Mouse (Mus musculus): Measurements from ENCODE around the gene 1700018B08Rik. TPM values are rescaled to one million over a fixed set of nuclear protein-coding genes. Genes with fewer than 3 reads are reported as not detected.

Gene 1700018B08Rik
- polyA plus RNA-seq, 1 experiment from 2014 or later: not detected

GRCm38 (mm10) chr8:121568321-121568720, 24.2 kb upstream of the 1700018B08Rik start:
- Histone ChIP-seq H3K27ac (ENCODE audit: low read length) (no peak overlapping the region), H3K4me1 (ENCODE audit: insufficient read depth, low read length) (0 out of 2 replicates have a peak, but pooled peaks cover 5% of the 10 kb centered on the region), H3K4me3 (ENCODE audit: low read length) (no peak overlapping the region), H3K4me2 (replicated peaks; ENCODE audit: low read depth, low read length) (no peak overlapping the region), H3K36me3 (ENCODE audit: insufficient read depth, low read length) (no peaks in the 10 kb centered on the region), H3K9ac (replicated peaks; ENCODE audit: low read length) (no peak overlapping the region), H3K9me3 (ENCODE audit: low read length) (no peaks in the 10 kb centered on the region), H3K27me3 (ENCODE audit: insufficient read depth, low read length) (no peaks in the 10 kb centered on the region)
- no peak for ATAC-seq (ENCODE audit: low FRiP score, low TSS enrichment)
- 62% methylated on average over 6 of the region's 6 CpGs for WGBS

GRCm38 (mm10) chr8:121563701-121564100, 19.6 kb upstream of the 1700018B08Rik start:
- Histone ChIP-seq H3K4me1 (ENCODE audit: insufficient read depth, low read length) (0 out of 2 replicates have a peak, but pooled peaks cover 5% of the 10 kb centered on the region), H3K36me3 (ENCODE audit: insufficient read depth, low read length) (peaks cover 8% of the 10 kb centered on the region), H3K9ac (replicated peaks; ENCODE audit: low read length) (no peak overlapping the region), H3K4me3 (ENCODE audit: low read length) (no peak overlapping the region), H3K9me3 (ENCODE audit: low read length) (no peaks in the 10 kb centered on the region), H3K4me2 (replicated peaks; ENCODE audit: low read depth, low read length) (no peak overlapping the region), H3K27me3 (ENCODE audit: insufficient read depth, low read length) (no peaks in the 10 kb centered on the region), H3K27ac (ENCODE audit: low read length) (no peak overlapping the region)
- no peak for ATAC-seq (ENCODE audit: low FRiP score, low TSS enrichment)
- WGBS: 76% methylated on average over 6 of the region's 6 CpGs

GRCm38 (mm10) chr8:121562941-121563351, 18.8 kb upstream of the 1700018B08Rik start:
- ATAC-seq (ENCODE audit: low FRiP score, low TSS enrichment): 0 out of 2 replicates have a peak, but pooled peaks have one; percentile 33
- H3K9ac ChIP-seq (replicated peaks; ENCODE audit: low read length): no peak overlapping the region
- no peaks in the 10 kb centered on the region for H3K27me3 ChIP-seq (ENCODE audit: insufficient read depth, low read length)
- H3K36me3 ChIP-seq (ENCODE audit: insufficient read depth, low read length): peaks cover 11% of the 10 kb centered on the region
- H3K4me2 ChIP-seq (replicated peaks; ENCODE audit: low read depth, low read length): no peak overlapping the region
- no peak overlapping the region for H3K27ac ChIP-seq (ENCODE audit: low read length)
- WGBS: 69% methylated on average over 9 of the region's 9 CpGs
- H3K9me3 ChIP-seq (ENCODE audit: low read length): no peaks in the 10 kb centered on the region
- 0 out of 2 replicates have a peak, but pooled peaks cover 5% of the 10 kb centered on the region for H3K4me1 ChIP-seq (ENCODE audit: insufficient read depth, low read length)
- H3K4me3 ChIP-seq (ENCODE audit: low read length): no peak overlapping the region

GRCm38 (mm10) chr8:121561636-121562345, 17.7 kb upstream of the 1700018B08Rik start:
- 78% methylated on average over 16 of the region's 16 CpGs for WGBS
- no peak for ATAC-seq (ENCODE audit: low FRiP score, low TSS enrichment)
- no peaks in the 10 kb centered on the region for H3K9me3 ChIP-seq (ENCODE audit: low read length)

GRCm38 (mm10) chr8:121560432-121561100, 16.4 kb upstream of the 1700018B08Rik start:
- Histone ChIP-seq H3K4me3 (ENCODE audit: low read length) (no peak overlapping the region), H3K9ac (replicated peaks; ENCODE audit: low read length) (no peak overlapping the region), H3K27me3 (ENCODE audit: insufficient read depth, low read length) (no peaks in the 10 kb centered on the region), H3K27ac (ENCODE audit: low read length) (no peak overlapping the region), H3K4me2 (replicated peaks; ENCODE audit: low read depth, low read length) (no peak overlapping the region), H3K36me3 (ENCODE audit: insufficient read depth, low read length) (peaks cover 11% of the 10 kb centered on the region), H3K9me3 (ENCODE audit: low read length) (no peaks in the 10 kb centered on the region), H3K4me1 (ENCODE audit: insufficient read depth, low read length) (no peaks in the 10 kb centered on the region)
- no peak for ATAC-seq (ENCODE audit: low FRiP score, low TSS enrichment)
- WGBS: 92% methylated on average over 7 of the region's 7 CpGs

More at GRCm38 (mm10) chr8:121561636-121562345, 17.7 kb upstream of the 1700018B08Rik start:
- Histone ChIP-seq H3K4me1 (ENCODE audit: insufficient read depth, low read length) (0 out of 2 replicates have a peak, but pooled peaks cover 5% of the 10 kb centered on the region), H3K4me3 (ENCODE audit: low read length) (no peak overlapping the region), H3K9ac (replicated peaks; ENCODE audit: low read length) (no peak overlapping the region), H3K27me3 (ENCODE audit: insufficient read depth, low read length) (no peaks in the 10 kb centered on the region), H3K4me2 (replicated peaks; ENCODE audit: low read depth, low read length) (no peak overlapping the region), H3K27ac (ENCODE audit: low read length) (no peak overlapping the region), H3K36me3 (ENCODE audit: insufficient read depth, low read length) (peaks cover 11% of the 10 kb centered on the region)

- Histone ChIP-seq H3K9ac (replicated peaks; ENCODE audit: low read length) (no peak overlapping the region), H3K27ac (ENCODE audit: low read length) (no peak overlapping the region), H3K36me3 (ENCODE audit: insufficient read depth, low read length) (peaks cover 16% of the 10 kb centered on the region), H3K4me1 (ENCODE audit: insufficient read depth, low read length) (no peaks in the 10 kb centered on the region), H3K27me3 (ENCODE audit: insufficient read depth, low read length) (no peaks in the 10 kb centered on the region), H3K4me2 (replicated peaks; ENCODE audit: low read depth, low read length) (no peak overlapping the region), H3K9me3 (ENCODE audit: low read length) (no peaks in the 10 kb centered on the region), H3K4me3 (ENCODE audit: low read length) (no peak overlapping the region)
- no peak for ATAC-seq (ENCODE audit: low FRiP score, low TSS enrichment)
- WGBS: 92% methylated on average over 12 of the region's 12 CpGs
Observed at GRCm38 (mm10) chr8:121559801-121560200, 15.7 kb upstream of the 1700018B08Rik start.

- H3K9me3 ChIP-seq (ENCODE audit: low read length): no peaks in the 10 kb centered on the region
- no peaks in the 10 kb centered on the region for H3K4me1 ChIP-seq (ENCODE audit: insufficient read depth, low read length)
- H3K27me3 ChIP-seq (ENCODE audit: insufficient read depth, low read length): no peaks in the 10 kb centered on the region
- no peak overlapping the region for H3K27ac ChIP-seq (ENCODE audit: low read length)
- H3K36me3 ChIP-seq (ENCODE audit: insufficient read depth, low read length): peaks cover 29% of the 10 kb centered on the region
- no peak for ATAC-seq (ENCODE audit: low FRiP score, low TSS enrichment)
- no peak overlapping the region for H3K4me2 ChIP-seq (replicated peaks; ENCODE audit: low read depth, low read length)
- H3K4me3 ChIP-seq (ENCODE audit: low read length): no peak overlapping the region
- no peak overlapping the region for H3K9ac ChIP-seq (replicated peaks; ENCODE audit: low read length)
- 84% methylated on average over 16 of the region's 16 CpGs for WGBS
Observed at GRCm38 (mm10) chr8:121558538-121558937, 14.4 kb upstream of the 1700018B08Rik start.

- WGBS: 81% methylated on average over 11 of the region's 11 CpGs
- Histone ChIP-seq H3K9ac (replicated peaks; ENCODE audit: low read length) (no peak overlapping the region), H3K9me3 (ENCODE audit: low read length) (no peaks in the 10 kb centered on the region), H3K4me2 (replicated peaks; ENCODE audit: low read depth, low read length) (no peak overlapping the region), H3K4me3 (ENCODE audit: low read length) (no peak overlapping the region), H3K36me3 (ENCODE audit: insufficient read depth, low read length) (peaks cover 32% of the 10 kb centered on the region), H3K27ac (ENCODE audit: low read length) (no peak overlapping the region), H3K4me1 (ENCODE audit: insufficient read depth, low read length) (no peaks in the 10 kb centered on the region), H3K27me3 (ENCODE audit: insufficient read depth, low read length) (no peaks in the 10 kb centered on the region)
- no peak for ATAC-seq (ENCODE audit: low FRiP score, low TSS enrichment)
Observed at GRCm38 (mm10) chr8:121557746-121558145, 13.6 kb upstream of the 1700018B08Rik start.

GRCm38 (mm10) chr8:121553831-121554475, 9.8 kb upstream of the 1700018B08Rik start:
- H3K27ac ChIP-seq (ENCODE audit: low read length): no peak overlapping the region
- no peak overlapping the region for H3K9ac ChIP-seq (replicated peaks; ENCODE audit: low read length)
- peaks cover 43% of the 10 kb centered on the region for H3K36me3 ChIP-seq (ENCODE audit: insufficient read depth, low read length)
- no peak overlapping the region for H3K4me3 ChIP-seq (ENCODE audit: low read length)
- ATAC-seq (ENCODE audit: low FRiP score, low TSS enrichment): no peak
- H3K27me3 ChIP-seq (ENCODE audit: insufficient read depth, low read length): no peaks in the 10 kb centered on the region
- WGBS: 92% methylated on average over 32 of the region's 32 CpGs
- H3K9me3 ChIP-seq (ENCODE audit: low read length): no peaks in the 10 kb centered on the region
- H3K4me2 ChIP-seq (replicated peaks; ENCODE audit: low read depth, low read length): no peak overlapping the region
- no peaks in the 10 kb centered on the region for H3K4me1 ChIP-seq (ENCODE audit: insufficient read depth, low read length)
